Mouse (Mus musculus) cerebellum, postnatal 36 days (tissue): ENCODE measurements at regions not wholly inside any gene's neighbourhood (a gene's known extent, or its start where the extent isn't known, plus 50 kb on each side); places are given as distances from the start of the nearest gene placed in this dataset.
A peak's percentile ranks its signal among the peaks of the same experiment; 100 is the strongest.

Experiments
- DNase-seq, 2 experiments: peaks; one replicate each; pipeline ENCODE4 v3.0.0; 2021 to 2022; ENCODE audit warnings: mixed read lengths in 2 of 2

DNA sequence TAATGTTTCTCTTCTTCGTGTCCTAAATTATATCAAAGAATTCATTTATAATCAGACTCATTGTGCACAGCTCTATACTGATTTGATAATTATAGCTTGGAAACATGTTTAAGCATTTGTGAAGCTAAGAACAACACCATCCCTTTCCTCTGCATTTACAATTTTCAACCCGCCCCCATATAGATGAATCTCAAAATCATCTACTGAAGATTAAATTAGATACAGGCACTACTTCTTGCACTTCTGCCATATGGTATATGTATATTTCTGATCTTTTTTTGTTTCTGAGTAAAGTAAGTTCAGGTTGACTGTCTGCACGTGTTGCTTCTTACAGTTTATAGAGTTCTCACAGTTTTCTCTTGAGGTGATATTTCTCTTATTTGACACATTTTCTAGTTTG lies 583.1 kb upstream of the C030005K15Rik start:
- no peak for DNase-seq

DNA sequence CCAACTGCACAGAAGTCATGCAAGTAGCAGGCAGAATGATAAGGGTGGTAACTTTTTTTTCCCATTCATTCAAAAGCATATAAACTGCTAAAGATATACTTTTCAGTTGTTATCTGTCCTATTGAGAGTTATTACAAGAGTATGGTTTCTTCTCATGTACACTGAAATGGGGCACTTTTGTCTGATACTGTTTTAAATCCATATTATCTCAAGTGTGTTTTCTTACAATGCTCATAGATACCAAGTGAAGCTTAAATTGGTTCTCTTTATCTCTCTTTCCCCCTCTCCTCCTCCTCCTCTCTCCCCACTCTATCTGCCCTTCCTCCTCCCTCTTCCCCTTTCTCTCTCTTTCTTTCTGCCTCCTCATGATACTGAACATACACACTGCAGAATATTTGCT lies 584.8 kb upstream of the C030005K15Rik start:
- no peak for DNase-seq

- DNase-seq, result no peak
Observed at GRCm38 (mm10) chr10:98318416-98318815, 591.9 kb upstream of the C030005K15Rik start.

- DNase-seq, result peak; percentile 8 to 23
Observed at GRCm38 (mm10) chr10:98323846-98324245, 590.4 kb upstream of the Atp2b1 start.

DNA sequence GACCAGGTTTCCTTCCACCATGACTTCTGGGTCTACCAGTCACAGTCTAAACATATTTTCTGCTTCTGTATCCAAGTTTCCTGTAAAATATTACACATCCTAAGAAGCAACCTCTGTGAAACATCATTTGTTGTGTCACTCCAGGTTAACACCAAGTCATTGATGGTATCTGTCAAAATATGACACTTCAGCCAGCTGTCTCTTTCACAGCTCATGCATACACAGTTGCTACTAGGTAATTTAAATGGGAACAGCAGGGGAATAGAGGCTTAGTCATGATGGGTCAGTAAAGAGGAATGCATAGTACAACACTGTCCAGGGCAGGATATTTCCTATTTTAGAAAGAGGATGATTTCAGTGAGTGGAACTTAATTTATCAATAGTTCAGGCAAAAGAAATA lies 589.6 kb upstream of the Atp2b1 start:
- no peak for DNase-seq

- DNase-seq, result no peak
Observed at GRCm38 (mm10) chr10:98325720-98326119, 588.5 kb upstream of the Atp2b1 start.

DNA sequence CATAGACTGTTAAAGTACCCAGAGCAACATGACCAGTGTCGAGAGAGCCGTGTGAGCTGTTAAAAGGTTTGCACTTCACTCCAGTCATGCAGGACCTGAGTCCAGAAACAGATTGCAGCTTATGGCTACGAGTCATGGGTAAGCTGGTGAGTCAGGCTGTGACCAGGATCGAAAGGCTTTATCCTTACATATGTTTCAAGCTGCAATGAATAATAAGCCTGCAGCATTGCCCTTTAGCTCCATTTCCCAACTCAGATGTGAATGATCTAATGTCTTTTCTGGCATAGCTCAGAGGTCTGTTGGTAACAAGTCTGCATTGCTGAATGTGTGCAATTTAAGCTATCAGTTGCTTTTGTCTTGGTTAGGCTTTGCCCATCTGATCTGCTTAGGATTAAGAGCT lies 581.5 kb upstream of the Atp2b1 start:
- DNase-seq, result peak; percentile 7 to 41

DNA sequence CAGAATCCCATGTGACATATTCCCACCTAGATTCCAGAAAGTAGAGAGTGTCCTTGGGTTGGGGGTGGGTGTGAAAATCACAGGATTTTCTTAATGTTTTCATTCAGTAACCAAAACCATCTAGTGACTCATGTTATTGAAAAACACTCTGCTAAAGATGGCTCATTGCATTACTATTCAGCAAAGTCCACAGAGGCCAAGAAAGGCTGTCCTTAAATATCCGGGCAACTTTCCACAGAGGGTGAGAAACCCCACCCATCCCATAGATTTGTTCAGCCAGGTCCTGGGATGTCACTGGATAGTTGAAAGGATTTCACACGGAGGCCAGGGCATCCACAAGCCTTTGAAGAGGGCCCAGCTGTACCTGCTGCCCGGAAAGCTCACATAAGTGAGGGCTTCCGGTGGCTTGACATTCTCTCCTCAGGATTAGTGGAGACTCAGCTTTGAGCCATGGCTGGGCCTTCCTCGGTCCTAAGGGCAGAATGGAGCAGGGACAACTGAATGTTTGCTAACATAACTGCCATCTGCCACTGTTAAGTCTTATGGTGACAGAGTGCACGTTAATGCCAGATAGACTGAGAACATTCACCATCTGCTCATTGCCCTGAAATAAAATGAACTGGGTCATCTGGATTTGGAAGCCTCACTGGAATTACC lies 580.7 kb upstream of the Atp2b1 start:
- peak; percentile 72 to 80 for DNase-seq

DNA sequence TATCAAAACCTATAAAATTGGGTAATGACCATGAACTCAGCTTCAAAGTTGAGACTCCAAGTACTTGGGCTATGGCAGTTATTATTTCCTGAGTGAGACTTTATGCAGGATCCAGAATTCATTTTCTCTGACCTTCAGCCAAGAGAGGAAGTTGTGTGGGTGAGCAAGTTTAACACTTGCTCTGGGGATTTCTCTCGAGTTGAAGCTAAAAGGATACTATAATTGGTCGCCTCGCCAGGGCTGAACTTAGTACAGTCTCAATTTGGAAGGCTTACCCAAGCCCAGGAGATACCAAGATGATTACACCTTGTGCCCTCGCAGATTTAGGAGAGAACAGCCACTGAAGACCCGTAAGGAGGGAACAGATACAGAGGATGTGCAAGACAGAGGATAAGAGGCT lies 570.4 kb upstream of the Atp2b1 start:
- no peak for DNase-seq

DNA sequence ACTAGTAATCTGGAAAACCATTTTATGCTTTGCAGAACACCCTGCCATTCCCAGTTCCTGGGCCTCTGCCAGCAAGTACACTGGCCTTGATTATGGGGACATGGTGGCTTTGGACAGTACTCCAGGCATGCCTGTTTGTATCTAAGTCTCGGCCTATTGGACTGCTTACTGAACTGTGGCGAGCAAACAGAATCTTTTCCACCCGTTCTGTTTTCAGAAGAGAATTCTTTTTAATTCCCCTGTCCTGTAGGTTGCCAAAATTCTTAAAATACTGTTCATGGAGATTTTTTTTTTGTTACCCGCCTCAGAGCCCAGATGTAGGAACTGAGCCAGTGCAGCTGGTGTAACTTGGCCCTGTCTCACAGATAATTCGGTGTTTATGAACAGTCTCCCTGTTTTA lies 564.7 kb upstream of the Atp2b1 start:
- DNase-seq, result peak; percentile 42 to 44

- no peak for DNase-seq
Observed at GRCm38 (mm10) chr10:98350318-98350926, 563.8 kb upstream of the Atp2b1 start.

DNA sequence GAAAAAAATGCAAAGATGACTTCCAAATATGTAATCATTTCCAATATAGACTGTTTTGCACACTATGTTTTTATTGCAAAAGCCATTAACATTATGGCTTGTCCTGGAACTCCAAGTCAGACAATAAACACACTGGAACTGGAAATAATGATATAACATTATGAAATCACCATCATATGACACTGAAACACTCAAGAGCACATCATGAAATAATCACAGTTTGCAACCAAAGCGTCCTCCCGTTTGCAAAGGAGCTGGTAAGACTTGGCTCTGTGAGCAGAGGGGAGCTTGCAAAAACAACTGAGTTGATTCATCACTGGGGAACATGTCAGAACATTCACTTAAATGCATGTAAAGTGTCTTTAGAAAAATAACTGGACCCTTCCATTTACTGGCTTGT lies 562.1 kb upstream of the Atp2b1 start:
- no peak for DNase-seq

- DNase-seq, result no peak
Observed at GRCm38 (mm10) chr10:98354486-98354885, 559.7 kb upstream of the Atp2b1 start.

DNA sequence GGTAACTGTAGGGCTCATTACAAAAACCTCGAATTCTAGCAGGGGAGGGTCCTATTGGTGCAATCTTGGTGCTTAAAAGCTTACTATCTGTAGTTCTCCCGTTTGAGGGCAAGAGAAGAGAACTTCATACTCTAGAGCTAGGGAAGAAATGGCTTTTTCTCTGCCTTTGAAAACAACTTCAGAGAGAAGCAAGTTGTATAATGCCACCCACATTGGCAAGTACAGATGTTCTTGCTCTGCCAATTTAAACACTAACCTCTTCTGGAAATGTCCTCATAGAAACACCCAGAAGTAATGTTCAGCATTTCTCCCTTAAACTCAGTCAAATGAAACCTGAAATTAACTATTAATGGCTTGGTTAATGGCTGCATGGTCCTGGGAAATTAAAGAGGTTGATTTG lies 549.6 kb upstream of the Atp2b1 start:
- DNase-seq, result no peak

- no peak for DNase-seq
Observed at GRCm38 (mm10) chr10:98372561-98372960, 541.6 kb upstream of the Atp2b1 start.

- DNase-seq, result no peak
Observed at GRCm38 (mm10) chr10:98373314-98373713, 540.9 kb upstream of the Atp2b1 start.

DNA sequence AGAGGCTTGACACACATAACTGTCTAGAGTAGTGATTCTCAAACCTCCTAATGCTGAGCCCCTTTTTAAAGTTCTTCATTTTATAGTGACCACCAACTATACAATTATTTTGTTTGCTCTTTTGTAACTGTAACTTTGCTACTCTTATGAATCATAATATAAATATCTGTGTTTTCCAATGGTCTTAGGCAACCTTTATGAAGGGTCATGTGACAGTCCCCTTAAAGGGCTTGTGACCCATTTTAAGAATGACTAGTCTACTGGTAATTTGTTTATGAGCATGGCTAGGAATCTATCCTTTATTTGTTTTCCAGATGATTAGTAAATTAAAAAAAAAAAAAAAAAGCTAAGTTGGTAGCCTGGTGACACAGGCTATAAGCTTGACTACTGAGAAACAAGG lies 539.5 kb upstream of the Atp2b1 start:
- no peak for DNase-seq

DNA sequence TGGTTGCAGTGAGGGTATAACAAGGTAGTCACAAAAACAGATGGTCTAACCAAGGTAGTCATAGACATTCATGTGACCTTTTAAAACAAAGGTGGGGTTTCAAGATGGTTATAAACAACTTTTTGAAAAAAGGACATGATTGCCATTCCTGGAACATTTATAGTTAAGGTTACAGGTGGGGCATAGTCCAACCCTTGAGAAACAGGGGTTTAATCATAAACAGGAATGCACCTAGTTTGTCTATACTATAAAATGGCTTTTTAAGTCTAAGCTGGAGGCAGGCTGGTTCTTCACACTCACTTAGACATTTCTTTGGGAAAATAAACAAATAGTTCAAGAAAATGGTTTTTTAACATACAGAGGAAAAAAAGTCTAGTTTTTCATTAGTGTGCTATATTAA lies 525.7 kb upstream of the Atp2b1 start:
- no peak for DNase-seq

DNA sequence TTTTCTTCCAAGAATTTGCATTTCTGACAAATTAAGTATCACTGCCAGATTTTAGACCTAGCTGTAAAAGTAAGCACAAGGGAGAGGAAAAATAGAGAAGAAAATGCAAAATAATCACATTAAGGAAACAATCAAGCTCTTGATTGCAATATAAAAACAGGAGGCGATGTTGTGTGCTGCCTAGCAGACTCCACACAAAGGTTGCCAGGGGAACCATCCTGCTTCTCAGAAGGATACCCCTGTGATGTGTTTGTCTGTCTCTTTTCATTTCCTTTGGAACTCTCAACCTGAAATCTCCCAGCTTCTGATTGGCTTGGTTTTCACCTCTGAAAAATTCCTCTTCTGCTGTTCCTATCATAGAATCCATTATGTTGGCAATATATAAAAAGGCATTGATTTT lies 514.3 kb upstream of the Atp2b1 start:
- no peak for DNase-seq

- peak in 1 of 2 experiments; percentile 12 for DNase-seq
Observed at GRCm38 (mm10) chr10:98417807-98418743, 496.1 kb upstream of the Atp2b1 start.

DNA sequence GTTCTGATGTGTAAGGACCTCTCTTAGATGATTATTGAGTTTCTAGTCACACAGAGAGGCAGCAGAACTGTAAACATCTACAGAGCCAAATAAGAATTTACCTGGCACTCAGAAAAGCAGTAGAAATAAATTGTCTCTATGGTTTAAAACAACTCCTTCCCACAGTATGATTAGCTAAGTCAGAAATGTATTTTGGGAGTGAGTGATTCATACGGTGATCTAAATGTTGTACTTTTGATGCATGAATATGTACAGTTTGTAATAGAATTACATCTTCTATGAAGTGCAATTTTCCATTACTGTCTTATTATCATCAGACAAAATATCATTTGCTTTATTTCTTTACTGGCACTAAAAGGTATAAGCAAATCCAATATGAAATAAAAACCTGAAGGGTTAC lies 489.8 kb upstream of the Atp2b1 start:
- DNase-seq, result no peak

DNA sequence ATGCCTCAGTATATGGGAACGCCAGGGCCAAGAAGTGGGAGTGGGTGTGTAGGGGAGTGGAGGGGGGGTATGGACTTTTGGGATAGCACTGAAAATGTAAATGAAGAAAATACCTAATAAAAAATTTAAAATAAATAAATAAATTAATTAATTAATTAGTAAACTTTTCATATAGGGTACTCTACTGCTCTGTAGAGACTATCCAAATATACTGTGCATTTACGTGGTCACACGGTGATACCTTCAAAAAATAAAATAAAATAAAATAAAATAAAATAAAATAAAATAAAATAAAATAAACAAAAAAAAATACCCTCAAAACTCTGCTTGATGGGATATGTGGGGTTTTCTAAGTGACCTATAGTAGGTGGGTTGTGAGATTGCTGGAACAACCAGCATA lies 479.2 kb upstream of the Atp2b1 start:
- DNase-seq, result no peak

DNA sequence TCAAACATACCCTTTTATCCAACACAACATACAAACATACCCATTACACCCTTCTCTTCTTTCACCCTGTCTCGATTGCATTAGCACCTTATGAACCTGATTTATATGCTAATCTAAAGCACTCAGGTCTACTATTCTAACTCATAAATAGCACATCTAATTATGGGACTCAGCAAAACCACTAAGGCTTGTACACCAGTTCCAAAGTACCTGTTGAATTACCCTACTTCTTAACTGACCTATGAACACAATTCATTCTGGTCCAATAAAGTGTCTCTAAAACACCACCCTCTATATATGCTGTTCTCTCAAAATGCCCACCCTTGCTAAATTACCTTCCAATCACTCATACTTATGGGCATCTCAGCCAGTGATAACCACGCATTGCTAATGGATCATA lies 452.7 kb upstream of the Atp2b1 start:
- DNase-seq, result no peak

- DNase-seq, result no peak
Observed at GRCm38 (mm10) chr10:98474581-98474980, 439.6 kb upstream of the Atp2b1 start.
